Mouse (Mus musculus) CH12F3 (cell line): ENCODE results near the gene Pip5k1b.

Experiments used
- in situ Hi-C: fragments of 300-500 bp; cut with MboI; formaldehyde crosslinking; loops from 2 replicates; pipeline ENCODE4 v1.14.3; 2020; ENCODE audit warnings: low sequenced_read_pairs

Pip5k1b gene

DNA sequence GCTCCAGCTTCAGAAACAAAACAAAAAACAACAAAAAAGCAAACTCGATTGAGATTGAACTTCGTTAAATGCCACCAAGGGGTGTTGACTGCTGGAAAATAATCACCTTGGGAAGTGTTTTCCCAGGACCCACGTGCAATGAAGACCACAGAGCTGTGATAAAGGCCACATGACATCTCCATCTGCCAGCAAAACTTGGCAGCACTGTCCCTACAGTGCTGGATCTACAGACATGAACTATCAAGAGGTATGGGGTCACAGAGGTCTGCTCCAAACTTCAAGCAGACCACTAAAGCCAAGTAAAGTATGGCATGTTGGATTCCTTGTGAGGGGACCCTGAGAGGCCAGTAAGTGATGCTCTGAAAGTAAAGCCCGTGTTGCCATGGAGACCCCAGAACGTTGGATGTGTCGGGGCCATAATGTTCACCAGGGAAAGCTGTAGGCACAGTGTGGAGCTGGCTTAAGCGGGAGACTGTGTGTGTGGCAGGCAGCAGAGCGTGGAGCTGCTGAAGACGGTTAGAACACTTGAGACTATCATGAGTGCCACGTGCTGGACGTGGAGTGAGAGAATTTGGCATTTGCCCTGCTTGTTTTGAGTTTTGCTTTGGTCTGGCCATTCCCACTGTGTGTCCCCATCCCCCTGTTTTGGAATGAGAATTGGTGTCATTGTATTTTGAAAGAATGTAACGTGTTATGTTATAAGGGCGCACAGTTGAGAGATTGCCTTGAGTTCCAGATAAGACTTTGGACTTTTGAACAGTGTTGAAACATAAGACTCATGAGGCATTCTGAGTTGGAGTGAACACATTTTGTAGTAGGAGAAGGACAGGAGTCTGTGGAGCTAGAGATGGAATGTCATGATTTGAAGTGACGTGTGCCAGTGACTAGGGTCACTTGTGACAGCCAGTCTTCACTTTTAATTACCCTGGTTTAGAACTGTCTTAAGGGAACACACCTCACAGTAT is 12.0 kb downstream of the Pip5k1b start:
- in situ Hi-C loops = no loop called here

GRCm38 (mm10) chr19:24542293-24542675 is 13.4 kb downstream of the Pip5k1b start:
- in situ Hi-C loops = no loop called here

DNA sequence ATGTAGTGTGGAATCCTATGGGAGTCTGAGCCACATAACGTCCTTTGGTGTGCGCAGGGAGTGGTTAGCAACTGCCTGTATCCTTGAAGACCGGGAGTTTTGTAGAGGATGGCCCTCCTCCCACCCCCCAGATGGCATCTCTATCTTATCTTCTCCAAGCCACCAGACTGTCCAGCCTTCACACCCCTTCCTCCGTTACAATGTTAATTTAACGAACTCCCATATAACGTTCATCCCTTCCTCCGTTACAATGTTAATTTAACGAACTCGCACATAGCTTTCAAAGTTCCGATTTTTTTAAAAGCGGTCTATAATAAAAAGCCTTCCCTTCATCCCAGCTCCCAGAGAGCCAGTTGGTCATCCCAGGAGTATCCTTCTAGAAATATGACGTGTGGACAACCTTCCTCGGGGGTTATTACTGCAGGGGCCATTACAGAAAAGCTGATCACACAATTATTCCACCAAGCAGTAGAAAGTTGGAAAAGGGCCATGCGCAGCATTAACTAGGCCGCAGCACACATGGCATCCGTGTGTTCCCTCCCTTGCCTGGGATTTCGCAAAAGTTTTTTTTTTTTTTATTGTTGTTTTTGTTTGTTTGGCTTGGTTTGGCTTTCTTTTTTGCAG is 13.9 kb downstream of the Pip5k1b start:
- in situ Hi-C loops = no loop called here

DNA sequence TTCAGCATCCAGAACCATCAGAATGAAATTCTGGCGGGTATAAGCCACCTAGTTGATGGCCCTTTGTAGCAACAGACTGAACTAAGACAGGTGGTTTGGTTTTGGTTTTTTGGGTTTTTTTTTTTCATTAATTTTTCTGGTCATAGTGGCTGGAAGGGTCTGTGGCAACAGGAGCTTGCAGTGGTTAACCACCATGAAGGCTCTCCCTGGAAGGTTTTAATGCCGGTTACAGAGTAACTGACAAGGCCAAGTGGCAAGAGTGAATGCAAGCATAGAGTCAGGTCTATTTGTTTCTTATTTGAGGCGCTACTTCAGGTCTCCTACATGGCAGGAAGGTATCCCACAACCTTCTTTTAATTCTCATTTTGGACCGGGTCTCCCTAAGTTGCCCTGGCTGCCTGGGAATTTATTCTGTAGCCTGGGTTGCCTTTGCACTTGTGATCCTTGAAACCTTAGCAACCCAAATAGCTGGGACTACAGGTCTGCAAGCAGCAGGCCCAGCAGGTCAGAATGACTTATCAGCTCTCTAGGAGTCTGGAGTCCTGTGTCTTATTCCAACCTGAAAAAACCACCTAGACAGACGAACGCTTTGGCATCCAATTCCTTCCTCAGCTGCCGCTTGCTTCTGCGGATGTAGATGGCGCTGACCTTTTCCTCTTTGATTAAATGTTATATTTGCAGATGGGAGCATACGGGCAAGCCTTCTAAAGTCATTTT is 14.6 kb downstream of the Pip5k1b start:
- in situ Hi-C loops = no loop called here

DNA sequence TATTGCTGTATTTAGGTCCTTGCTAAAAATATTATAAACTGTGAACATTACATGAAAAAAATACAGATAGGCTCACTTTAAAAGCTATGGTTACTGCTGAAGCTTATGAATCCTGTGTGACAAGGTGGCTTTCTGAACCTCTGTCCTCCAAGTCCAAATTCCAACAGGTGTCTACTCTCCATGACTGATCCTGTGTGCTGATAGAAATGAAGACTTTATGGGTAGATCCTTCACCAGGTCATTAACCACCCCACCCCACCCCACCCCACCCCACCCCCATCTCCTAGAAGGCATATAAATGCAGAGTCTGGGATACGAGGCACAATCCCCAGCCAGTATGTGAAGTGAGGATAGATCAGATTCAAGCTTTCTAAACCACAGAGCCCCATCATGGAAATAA is 16.6 kb downstream of the Pip5k1b start:
- in situ Hi-C loops = no loop called here

DNA sequence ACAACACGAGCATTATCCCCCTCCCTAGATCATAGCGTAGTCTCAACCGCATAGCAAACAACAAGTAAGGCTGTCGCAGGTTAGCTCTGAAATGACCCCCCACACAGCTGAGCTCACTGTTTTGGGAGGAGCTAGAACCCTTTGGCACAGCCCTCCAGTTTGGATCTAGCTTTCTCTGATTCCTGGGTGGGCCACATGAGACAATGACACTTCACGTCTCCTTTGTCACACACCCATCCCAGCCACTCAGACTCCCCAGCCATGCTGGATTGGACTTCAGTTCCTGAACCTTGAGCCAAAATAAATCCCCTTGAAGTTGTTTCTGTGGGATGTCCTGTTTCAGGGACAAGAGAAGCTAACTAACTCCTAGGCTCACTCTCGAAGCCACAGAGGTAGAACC is 17.5 kb downstream of the Pip5k1b start:
- in situ Hi-C loops = no loop called here

GRCm38 (mm10) chr19:24537691-24538090 is 18.0 kb downstream of the Pip5k1b start:
- in situ Hi-C loops = no loop called here

DNA sequence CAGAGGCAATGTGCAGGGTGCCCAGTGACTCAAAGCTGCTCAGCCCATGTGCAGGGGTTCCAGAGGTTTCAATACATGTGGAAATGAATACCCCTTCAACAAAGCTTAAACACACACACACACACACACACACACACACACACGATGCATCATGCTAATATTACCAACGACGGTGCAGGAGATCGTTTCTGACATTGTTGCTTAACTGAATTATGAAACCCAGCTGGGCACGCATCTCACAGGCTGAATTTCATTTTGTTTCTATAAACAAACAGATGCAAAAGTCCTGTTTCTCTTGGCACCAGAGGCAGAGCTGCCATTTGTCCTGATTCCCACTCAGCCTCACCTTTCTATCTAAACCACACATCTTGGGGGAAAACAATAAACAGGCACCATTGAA is 18.8 kb downstream of the Pip5k1b start:
- in situ Hi-C loops = no loop called here

DNA sequence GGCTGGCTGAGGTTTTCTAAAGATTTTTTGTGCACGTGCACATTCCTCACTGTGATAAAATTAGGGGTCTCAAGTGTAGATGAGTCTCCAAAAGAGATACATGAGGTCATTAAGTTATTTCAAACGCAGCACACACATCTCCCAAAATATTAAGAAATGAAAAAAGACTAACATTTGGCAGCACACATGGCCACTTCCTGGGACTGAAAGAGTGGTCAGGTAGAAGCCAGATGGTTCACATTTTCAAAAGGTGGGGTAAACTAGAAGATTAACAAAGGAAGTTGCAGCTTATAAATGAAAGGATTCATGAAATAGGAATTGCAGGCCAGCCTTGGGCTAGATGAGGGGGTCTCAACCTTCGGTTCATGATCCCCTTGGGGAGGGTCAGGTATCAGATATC is 19.4 kb downstream of the Pip5k1b start:
- in situ Hi-C loops = no loop called here

DNA sequence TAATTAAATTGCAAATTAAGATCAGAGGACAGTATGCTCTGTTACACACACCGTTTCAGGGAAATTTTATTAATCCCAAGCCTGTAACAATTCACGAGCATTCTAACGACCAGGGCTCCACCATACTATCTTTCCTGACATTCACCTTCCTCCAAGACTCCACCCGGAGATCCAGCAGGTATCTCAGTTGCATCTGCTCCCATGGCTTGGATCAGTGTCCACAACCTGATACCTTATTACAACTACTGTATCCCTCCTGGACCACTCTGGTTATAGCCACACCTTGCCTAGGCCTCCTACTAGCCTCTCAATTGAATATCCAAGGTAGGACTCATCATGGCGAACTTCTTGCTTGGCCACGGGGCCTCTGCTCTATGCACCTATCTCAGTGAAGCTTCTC is 20.5 kb downstream of the Pip5k1b start:
- in situ Hi-C loops = no loop called here

DNA sequence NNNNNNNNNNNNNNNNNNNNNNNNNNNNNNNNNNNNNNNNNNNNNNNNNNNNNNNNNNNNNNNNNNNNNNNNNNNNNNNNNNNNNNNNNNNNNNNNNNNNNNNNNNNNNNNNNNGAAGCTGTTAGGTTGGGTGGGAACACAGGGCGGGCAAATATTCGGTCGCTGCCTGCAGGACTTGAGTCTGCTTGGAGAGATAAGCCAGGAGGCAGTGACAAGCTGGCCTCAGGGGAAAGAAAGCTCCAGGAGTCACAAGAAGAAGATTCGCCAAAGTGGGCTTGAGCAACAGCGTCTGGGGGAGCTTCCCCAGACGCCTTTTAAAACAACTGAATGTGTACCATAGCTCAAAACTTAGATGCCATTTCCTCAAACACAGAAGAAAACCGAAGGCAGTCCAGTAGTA is 20.9 kb downstream of the Pip5k1b start:
- in situ Hi-C loops = no loop called here

GRCm38 (mm10) chr19:24528910-24529561 is 26.6 kb downstream of the Pip5k1b start:
- in situ Hi-C loops = no loop called here

DNA sequence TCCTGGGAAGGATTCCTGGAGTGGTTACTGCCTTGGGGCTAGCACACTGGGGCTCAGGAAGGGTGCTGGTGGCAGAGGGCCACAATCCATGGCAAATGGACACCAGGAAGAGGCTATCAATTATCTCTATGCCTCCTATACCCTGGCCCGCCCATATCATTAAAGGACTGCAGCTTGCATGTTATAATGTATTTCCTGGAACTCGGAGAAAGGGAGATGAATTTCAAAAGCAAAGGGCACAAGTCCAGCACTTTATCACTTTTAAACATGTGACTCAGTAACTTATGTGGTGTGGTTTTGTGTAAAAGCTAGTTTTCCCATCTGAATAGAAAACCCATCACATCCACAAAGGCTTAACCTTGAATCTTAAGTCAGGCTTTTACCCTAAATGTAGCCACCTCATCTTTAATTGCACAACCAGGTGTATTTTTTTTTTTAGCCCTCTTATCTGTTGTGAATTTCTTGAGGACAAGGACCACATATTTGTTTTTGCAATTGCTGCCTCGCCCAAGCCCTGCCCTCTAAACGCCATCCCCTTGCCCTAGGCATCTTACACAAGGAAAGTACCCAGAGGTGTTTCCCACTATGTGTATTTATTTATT is 27.4 kb downstream of the Pip5k1b start:
- in situ Hi-C loops = no loop called here

GRCm38 (mm10) chr19:24527613-24527948 is 28.1 kb downstream of the Pip5k1b start:
- in situ Hi-C loops = no loop called here

GRCm38 (mm10) chr19:24526731-24527612 is 28.7 kb downstream of the Pip5k1b start:
- in situ Hi-C loops = no loop called here

DNA sequence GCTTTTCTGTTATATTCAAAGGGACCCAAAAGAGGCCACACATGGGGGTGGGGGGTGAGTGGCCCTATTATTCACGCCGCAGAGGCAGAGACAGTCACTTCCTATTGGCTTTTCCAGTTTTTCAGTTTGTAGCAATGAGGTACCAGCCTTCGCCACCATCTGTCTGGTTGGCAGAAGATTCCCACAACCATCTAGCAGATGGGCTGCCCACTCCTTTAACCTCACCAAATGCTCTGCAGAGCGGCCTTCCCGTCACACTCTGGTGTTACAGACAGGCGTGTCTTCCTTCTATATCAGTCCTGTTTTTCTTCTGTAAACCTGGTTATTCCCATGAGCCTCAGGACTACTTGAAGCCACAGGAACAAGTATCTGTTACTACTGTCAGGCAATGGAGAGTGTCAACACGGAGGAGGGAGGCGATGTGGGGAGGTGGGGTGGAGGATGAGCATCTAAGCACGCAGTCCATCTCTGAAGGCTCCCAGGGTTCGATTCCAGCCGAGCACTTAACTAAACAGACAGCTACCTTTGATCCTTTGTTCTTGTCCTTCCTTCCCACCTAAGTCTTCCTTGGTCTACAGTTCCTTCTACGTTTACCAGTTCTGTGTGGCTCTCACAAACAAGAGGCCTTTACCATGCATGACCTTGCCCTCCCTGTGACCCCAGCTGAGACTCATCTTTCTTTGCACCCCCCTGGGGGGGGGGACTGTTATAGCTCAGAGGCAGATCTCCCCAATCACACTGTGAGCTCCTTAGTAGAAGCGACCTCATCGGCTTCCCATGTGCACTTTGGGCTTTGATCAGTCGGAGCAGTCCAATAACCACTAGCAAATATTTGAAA is 32.0 kb downstream of the Pip5k1b start:
- in situ Hi-C loops = no loop called here

GRCm38 (mm10) chr19:24521997-24522396 is 33.7 kb downstream of the Pip5k1b start:
- in situ Hi-C loops = no loop called here

DNA sequence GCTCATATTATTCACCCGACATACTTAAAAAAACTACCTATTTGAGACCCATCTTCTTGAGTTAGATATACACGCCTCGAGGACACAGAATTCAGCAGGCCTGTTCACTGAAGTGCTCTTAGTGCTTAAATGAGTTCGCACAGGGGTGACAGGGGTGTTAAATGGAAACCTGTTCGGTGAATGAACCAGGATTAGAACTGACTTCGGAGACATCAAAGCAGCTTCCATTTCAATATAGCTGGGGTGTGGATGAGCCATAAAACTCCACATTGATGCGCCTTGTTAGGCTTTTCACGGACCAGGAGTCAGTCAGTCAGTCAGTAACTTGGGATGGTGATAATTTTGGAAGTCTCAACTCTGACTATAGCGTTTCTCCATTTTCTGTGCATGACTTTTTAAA is 34.5 kb downstream of the Pip5k1b start:
- in situ Hi-C loops = no loop called here
